Mouse (Mus musculus): Measurements from ENCODE around the gene Cenpl. TPM values are rescaled to one million over a fixed set of nuclear protein-coding genes. Genes with fewer than 3 reads are reported as not detected.
A peak's percentile ranks its signal among the peaks of the same experiment; 100 is the strongest.

Cenpl gene
- polyA plus RNA-seq, 1 experiment from 2014 or later, result 25.7 TPM

- peak within 1 kb of the TSS; percentile 79 for H3K4me2 ChIP-seq
- peak within 1 kb of the TSS; percentile 65 for H3K4me3 ChIP-seq (replicated peaks)
- WGBS, result 2% methylated on average over 41 of the region's 41 CpGs
- H3K27ac ChIP-seq, result peak within 1 kb of the TSS; percentile 87
- ATAC-seq (ENCODE audit: insufficient read depth, low FRiP score, low read depth), result peak; percentile 94
- H3K9ac ChIP-seq, result peak within 1 kb of the TSS; percentile 80
- no peaks in the 10 kb centered on the region for H3K36me3 ChIP-seq
- H3K27me3 ChIP-seq (replicated peaks), result no peaks in the 10 kb centered on the region
- H3K4me1 ChIP-seq, result no peaks in the 10 kb centered on the region
- no peaks in the 10 kb centered on the region for H3K9me3 ChIP-seq
Measured at GRCm38 (mm10) chr1:161130726-161131664, 60.5 kb downstream of the Cenpl start, which contains the start of gene Klhl20. TSS of gene Klhl20 (minus strand) at chr1:161131511.

Other genes with a start within 250 kb of the Cenpl start
- gene Rc3h1, start 164.3 kb upstream of the Cenpl start, polyA plus RNA-seq (2015; fragmentation: Nextera tagmentation; extraction: Ambion mirVana), result 7.9 and 8.6 TPM in 2 replicates
- 13.8 and 49.3 TPM in 2 replicates for gene Serpinc1, start 92.1 kb upstream of the Cenpl start, polyA plus RNA-seq (2015; fragmentation: Nextera tagmentation; extraction: Ambion mirVana)
- gene Zbtb37, start 35.9 kb upstream of the Cenpl start, polyA plus RNA-seq (2015; fragmentation: Nextera tagmentation; extraction: Ambion mirVana), result 7.7 and 8.0 TPM in 2 replicates
- 33.4 and 34.7 TPM in 2 replicates for gene Dars2, start 55 bp upstream of the Cenpl start, polyA plus RNA-seq (2015; fragmentation: Nextera tagmentation; extraction: Ambion mirVana)
- 13.3 and 13.6 TPM in 2 replicates for gene Klhl20, start 60.8 kb downstream of the Cenpl start, polyA plus RNA-seq (2015; fragmentation: Nextera tagmentation; extraction: Ambion mirVana)
- gene Ankrd45, start 72.0 kb downstream of the Cenpl start, polyA plus RNA-seq (2015; fragmentation: Nextera tagmentation; extraction: Ambion mirVana), result 0.92 and 1.2 TPM in 2 replicates
- gene Tex50, start 88.6 kb downstream of the Cenpl start, polyA plus RNA-seq (2015; fragmentation: Nextera tagmentation; extraction: Ambion mirVana), result 0.14 TPM in 1 of 2 replicates, not detected in the other
- 414 and 461 TPM in 2 replicates for gene Prdx6, start 180.5 kb downstream of the Cenpl start, polyA plus RNA-seq (2015; fragmentation: Nextera tagmentation; extraction: Ambion mirVana)